Mouse (Mus musculus): ENCODE results near the gene Ccdc187. TPM values are rescaled to one million over a fixed set of nuclear protein-coding genes. Genes with fewer than 3 reads are reported as not detected.

The Ccdc187 gene
- polyA plus RNA-seq, 1 experiment from 2014 or later: 0.19 TPM

DNA sequence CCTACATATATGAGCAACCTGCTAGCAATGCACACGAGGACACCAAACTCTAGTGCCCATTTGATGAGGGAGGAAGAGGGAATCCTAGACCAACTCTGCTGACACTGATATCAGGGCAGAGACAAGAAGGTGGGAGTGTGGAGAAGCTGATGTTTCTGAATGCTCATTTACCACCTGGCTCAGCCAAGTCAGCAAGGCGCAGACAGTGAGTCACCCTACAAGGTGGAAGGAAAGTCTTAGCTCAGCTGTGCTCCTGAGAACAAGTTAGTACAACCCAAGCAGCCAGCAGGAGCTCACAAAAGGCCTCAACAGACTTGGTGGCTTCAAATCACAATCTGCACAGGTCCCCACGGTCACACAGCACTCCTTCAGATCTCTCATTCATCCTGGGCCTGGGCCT lies 63.0 kb downstream of the Ccdc187 start:
- H3K9me3 ChIP-seq (ENCODE audit: control insufficient read depth, low read length): no peaks in the 10 kb centered on the region
- ATAC-seq (ENCODE audit: low FRiP score) (no peak), DNase-seq (ENCODE audit: low spot score) (no peak)
- no peak overlapping the region for H3K9ac ChIP-seq (ENCODE audit: low read depth, low read length)
- H3K4me2 ChIP-seq (replicated peaks; ENCODE audit: low read depth, low read length): no peak overlapping the region
- no peaks in the 10 kb centered on the region for H3K36me3 ChIP-seq (ENCODE audit: control insufficient read depth, insufficient read depth, low read length)
- no peak overlapping the region for H3K4me3 ChIP-seq (ENCODE audit: low read depth, low read length)
- WGBS: 83% methylated on average over 3 of the region's 3 CpGs
- no peak overlapping the region for H3K27ac ChIP-seq (ENCODE audit: low read depth, low read length)
- no peaks in the 10 kb centered on the region for H3K27me3 ChIP-seq (ENCODE audit: control insufficient read depth, insufficient read depth, low read length)
- H3K4me1 ChIP-seq (replicated peaks; ENCODE audit: control insufficient read depth, insufficient read depth, low read length): peaks cover 2% of the 10 kb centered on the region; the same call in 1 of the 2 replicates

DNA sequence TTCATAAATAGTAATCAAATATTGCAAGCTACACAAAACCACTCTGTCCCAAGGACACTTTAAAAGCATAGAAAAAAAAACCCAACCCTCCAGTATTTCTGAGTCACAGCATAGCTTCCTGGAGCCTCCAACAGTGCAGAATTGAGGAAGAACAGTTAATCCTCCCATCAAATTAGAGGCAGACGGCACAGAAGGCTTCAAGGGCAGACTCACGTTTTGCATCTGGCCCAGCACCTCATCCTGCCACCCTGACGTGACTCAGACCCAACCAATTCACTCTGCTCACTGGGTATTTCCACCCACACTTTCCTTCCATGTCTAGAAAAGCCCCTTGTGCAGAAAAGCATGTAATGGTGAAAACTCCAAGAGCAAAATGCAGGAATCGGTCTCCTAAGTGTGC lies 64.1 kb downstream of the Ccdc187 start:
- no peak for ATAC-seq (ENCODE audit: low FRiP score)
- Histone ChIP-seq H3K4me3 (ENCODE audit: low read depth, low read length) (no peak overlapping the region), H3K27me3 (ENCODE audit: control insufficient read depth, insufficient read depth, low read length) (no peaks in the 10 kb centered on the region), H3K27ac (ENCODE audit: low read depth, low read length) (no peak overlapping the region), H3K9me3 (ENCODE audit: control insufficient read depth, low read length) (no peaks in the 10 kb centered on the region), H3K36me3 (ENCODE audit: control insufficient read depth, insufficient read depth, low read length) (no peaks in the 10 kb centered on the region), H3K4me2 (replicated peaks; ENCODE audit: low read depth, low read length) (no peak overlapping the region), H3K4me1 (replicated peaks; ENCODE audit: control insufficient read depth, insufficient read depth, low read length) (no peaks in the 10 kb centered on the region), H3K9ac (ENCODE audit: low read depth, low read length) (no peak overlapping the region)
- no peak for DNase-seq (ENCODE audit: low spot score)
- 79% methylated on average over 4 of the region's 4 CpGs for WGBS

DNA sequence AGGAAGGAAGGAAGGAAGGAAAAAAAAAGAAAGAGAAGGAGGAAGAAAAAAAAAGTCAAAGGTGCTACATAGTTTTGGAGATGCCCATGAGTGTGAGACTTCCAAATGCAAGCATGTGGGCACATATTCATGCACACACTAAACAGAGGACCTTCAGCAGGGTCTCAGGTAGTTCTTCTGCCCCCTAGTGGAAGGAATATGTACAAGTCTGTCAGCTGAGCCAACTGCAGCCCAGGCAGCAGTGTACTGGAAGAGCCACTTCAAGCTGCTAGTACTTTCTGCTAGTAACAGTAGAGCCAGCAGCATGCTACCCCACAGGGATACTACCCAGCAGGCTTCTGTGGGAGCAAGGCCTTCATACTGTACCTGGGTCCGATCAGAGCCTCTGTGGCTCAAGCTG lies 66.6 kb downstream of the Ccdc187 start:
- Histone ChIP-seq H3K4me3 (ENCODE audit: low read depth, low read length) (no peak overlapping the region), H3K9me3 (ENCODE audit: control insufficient read depth, low read length) (no peaks in the 10 kb centered on the region), H3K27me3 (ENCODE audit: control insufficient read depth, insufficient read depth, low read length) (no peaks in the 10 kb centered on the region), H3K9ac (ENCODE audit: low read depth, low read length) (no peak overlapping the region), H3K36me3 (ENCODE audit: control insufficient read depth, insufficient read depth, low read length) (no peaks in the 10 kb centered on the region), H3K4me1 (replicated peaks; ENCODE audit: control insufficient read depth, insufficient read depth, low read length) (no peaks in the 10 kb centered on the region), H3K4me2 (replicated peaks; ENCODE audit: low read depth, low read length) (no peak overlapping the region), H3K27ac (ENCODE audit: low read depth, low read length) (no peak overlapping the region)
- DNase-seq (ENCODE audit: low spot score): peak; percentile 74
- 50% methylated on average over 1 of the region's 1 CpGs for WGBS
- ATAC-seq (ENCODE audit: low FRiP score): no peak

DNA sequence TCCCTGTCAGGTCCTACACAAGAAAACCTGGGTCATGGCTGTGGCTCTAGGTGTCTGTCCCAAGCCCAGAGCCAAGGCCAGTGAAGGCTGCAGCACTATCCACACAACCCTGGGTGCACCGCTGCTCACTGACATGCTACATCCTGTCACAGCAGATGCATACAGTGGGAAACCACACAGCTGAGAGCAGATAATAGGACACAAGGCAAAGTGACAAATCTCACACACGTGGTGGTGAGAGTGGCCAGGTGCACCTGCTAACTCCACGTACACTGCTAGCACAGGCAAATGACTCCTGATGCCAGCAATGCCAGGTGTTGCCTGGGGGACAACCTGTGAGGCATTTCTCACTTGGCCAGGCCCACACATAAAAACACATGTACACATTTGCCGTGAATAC lies 69.1 kb downstream of the Ccdc187 start:
- H3K27ac ChIP-seq (ENCODE audit: low read depth, low read length): no peak overlapping the region
- ATAC-seq (ENCODE audit: low FRiP score) (no peak), DNase-seq (ENCODE audit: low spot score) (no peak)
- H3K9ac ChIP-seq (ENCODE audit: low read depth, low read length): no peak overlapping the region
- no peak overlapping the region for H3K4me3 ChIP-seq (ENCODE audit: low read depth, low read length)
- no peaks in the 10 kb centered on the region for H3K27me3 ChIP-seq (ENCODE audit: control insufficient read depth, insufficient read depth, low read length)
- H3K9me3 ChIP-seq (ENCODE audit: control insufficient read depth, low read length): no peaks in the 10 kb centered on the region
- no peak overlapping the region for H3K4me2 ChIP-seq (replicated peaks; ENCODE audit: low read depth, low read length)
- 0 out of 2 replicates have a peak, but pooled peaks cover 3% of the 10 kb centered on the region for H3K36me3 ChIP-seq (ENCODE audit: control insufficient read depth, insufficient read depth, low read length)
- no peaks in the 10 kb centered on the region for H3K4me1 ChIP-seq (replicated peaks; ENCODE audit: control insufficient read depth, insufficient read depth, low read length)
- 93% methylated on average over 4 of the region's 4 CpGs for WGBS

DNA sequence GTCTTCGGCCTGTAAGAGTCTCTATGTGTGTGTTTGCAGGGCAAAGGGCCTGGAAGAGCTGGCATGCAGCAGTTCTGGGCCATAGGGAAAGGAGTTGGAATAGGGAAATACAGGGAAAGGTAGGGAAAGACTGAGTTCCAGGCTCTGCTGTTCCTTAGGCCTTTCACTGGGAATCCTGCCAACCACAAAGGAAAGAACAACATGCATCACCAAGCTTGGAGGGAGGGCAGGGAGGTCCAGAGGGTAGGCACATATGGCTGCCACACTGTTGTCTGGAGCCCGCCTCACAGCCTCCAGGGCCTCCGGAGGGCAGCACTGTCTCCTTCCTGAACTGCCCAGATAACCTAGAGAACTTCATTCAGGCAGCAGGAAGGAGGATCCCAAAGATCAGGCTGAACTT lies 70.4 kb downstream of the Ccdc187 start:
- Histone ChIP-seq H3K9me3 (ENCODE audit: control insufficient read depth, low read length) (no peaks in the 10 kb centered on the region), H3K9ac (ENCODE audit: low read depth, low read length) (no peak overlapping the region), H3K27me3 (ENCODE audit: control insufficient read depth, insufficient read depth, low read length) (no peaks in the 10 kb centered on the region), H3K4me3 (ENCODE audit: low read depth, low read length) (no peak overlapping the region), H3K36me3 (ENCODE audit: control insufficient read depth, insufficient read depth, low read length) (0 out of 2 replicates have a peak, but pooled peaks cover 3% of the 10 kb centered on the region), H3K4me2 (replicated peaks; ENCODE audit: low read depth, low read length) (no peak overlapping the region), H3K27ac (ENCODE audit: low read depth, low read length) (no peak overlapping the region), H3K4me1 (replicated peaks; ENCODE audit: control insufficient read depth, insufficient read depth, low read length) (no peaks in the 10 kb centered on the region)
- WGBS: 81% methylated on average over 3 of the region's 3 CpGs
- DNase-seq (ENCODE audit: low spot score): no peak
- no peak for ATAC-seq (ENCODE audit: low FRiP score)

DNA sequence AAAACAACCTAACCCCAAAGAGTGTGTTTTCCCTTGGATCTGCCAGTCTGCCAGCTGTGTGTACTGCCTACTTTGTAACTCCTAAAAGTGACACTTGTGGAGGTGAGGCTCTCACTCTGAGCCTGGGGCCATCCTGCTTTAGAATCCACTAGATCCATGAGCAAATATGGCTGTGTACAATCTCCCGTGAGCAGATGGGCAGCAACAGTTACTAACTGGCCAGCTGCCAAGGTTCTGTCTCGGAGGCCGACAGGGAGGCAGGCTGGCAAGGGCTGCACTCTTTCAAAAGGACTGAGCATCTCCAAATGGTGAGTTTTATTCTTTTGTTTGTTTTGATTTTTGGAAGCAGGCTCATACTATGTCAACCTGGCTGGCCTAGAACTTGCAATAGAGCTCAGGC lies 79.8 kb downstream of the Ccdc187 start:
- Histone ChIP-seq H3K9me3 (ENCODE audit: control insufficient read depth, low read length) (no peaks in the 10 kb centered on the region), H3K27me3 (ENCODE audit: control insufficient read depth, insufficient read depth, low read length) (no peaks in the 10 kb centered on the region), H3K9ac (ENCODE audit: low read depth, low read length) (no peak overlapping the region), H3K4me1 (replicated peaks; ENCODE audit: control insufficient read depth, insufficient read depth, low read length) (no peaks in the 10 kb centered on the region), H3K4me2 (replicated peaks; ENCODE audit: low read depth, low read length) (no peak overlapping the region), H3K4me3 (ENCODE audit: low read depth, low read length) (no peak overlapping the region), H3K27ac (ENCODE audit: low read depth, low read length) (no peak overlapping the region), H3K36me3 (ENCODE audit: control insufficient read depth, insufficient read depth, low read length) (peaks cover 12% of the 10 kb centered on the region)
- DNase-seq (ENCODE audit: low spot score) (peak; percentile 12), ATAC-seq (ENCODE audit: low FRiP score) (no peak)
- 73% methylated on average over 3 of the region's 3 CpGs for WGBS

DNA sequence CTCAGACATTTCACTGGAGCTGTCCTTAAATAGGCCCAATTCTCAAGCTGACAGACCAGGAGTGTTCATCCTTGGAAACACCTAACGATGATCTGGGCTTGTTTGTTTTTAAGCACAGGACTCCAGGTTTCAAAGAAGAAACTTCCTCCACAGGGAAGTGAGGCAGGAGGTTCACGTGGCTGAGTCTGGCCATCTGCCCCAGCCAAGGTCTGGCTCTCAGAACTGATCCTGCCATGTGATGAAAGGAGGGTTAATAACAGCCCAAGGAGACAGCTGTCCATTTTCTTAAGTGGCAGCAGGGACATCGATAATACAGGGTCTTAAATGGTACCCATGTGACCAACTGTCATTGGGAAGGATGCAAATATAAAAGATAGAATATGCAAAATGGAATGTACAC lies 84.8 kb downstream of the Ccdc187 start:
- Histone ChIP-seq H3K4me1 (replicated peaks; ENCODE audit: control insufficient read depth, insufficient read depth, low read length) (peaks cover 12% of the 10 kb centered on the region), H3K4me2 (replicated peaks; ENCODE audit: low read depth, low read length) (no peak overlapping the region), H3K9ac (ENCODE audit: low read depth, low read length) (no peak overlapping the region), H3K4me3 (ENCODE audit: low read depth, low read length) (no peak overlapping the region), H3K36me3 (ENCODE audit: control insufficient read depth, insufficient read depth, low read length) (peaks cover 10% of the 10 kb centered on the region), H3K27ac (ENCODE audit: low read depth, low read length) (no peak overlapping the region), H3K9me3 (ENCODE audit: control insufficient read depth, low read length) (no peaks in the 10 kb centered on the region), H3K27me3 (ENCODE audit: control insufficient read depth, insufficient read depth, low read length) (peaks cover 40% of the 10 kb centered on the region)
- DNase-seq (ENCODE audit: low spot score) (no peak), ATAC-seq (ENCODE audit: low FRiP score) (no peak)
- 81% methylated on average over 3 of the region's 3 CpGs for WGBS

DNA sequence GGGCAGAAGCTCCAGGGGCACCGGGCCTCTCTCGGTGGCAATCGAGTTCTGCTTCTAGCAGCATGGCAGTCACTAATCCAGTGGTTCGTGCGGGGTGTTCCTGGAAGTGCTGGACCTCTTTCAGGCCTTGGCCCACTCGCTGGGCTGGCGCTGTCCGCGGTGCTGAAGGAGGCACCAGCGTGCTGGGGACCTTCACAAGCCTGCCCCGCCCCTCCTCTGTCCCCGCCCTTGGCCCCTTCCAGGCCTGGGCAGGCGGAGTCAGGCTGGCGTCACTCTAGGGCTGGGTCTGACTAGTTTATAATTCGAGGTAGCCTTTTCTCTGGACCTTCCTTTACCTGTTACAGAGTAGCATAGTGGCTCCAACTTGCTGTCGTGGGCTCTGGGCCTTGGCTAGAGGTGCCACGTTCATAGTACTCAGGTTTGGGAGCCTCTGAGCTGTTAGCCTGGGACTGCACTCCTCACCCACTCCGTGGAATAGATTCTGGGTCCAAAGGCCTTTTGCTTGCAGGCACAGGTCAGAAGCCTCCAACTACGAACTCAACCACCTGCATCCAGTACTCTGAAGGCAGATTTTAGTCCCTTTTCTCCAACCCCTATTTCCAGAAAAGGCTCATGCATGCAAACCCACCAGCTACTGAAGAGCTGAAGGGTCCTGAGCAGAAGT lies 86.1 kb downstream of the Ccdc187 start, which contains the start of gene Lhx3:
Gene Lhx3, minus strand, starts transcription at position 164 of the 664 bp plus-strand sequence.
- Histone ChIP-seq H3K4me3 (ENCODE audit: low read depth, low read length) (peak within 1 kb of the TSS; percentile 17; the same call in 1 of the 2 replicates), H3K4me2 (replicated peaks; ENCODE audit: low read depth, low read length) (peak within 1 kb of the TSS; percentile 36; the same call in 1 of the 2 replicates), H3K9ac (ENCODE audit: low read depth, low read length) (no peak within 1 kb of the TSS), H3K27me3 (ENCODE audit: control insufficient read depth, insufficient read depth, low read length) (peaks cover 52% of the 10 kb centered on the region), H3K27ac (ENCODE audit: low read depth, low read length) (peak within 1 kb of the TSS; percentile 30; the same call in 1 of the 2 replicates), H3K4me1 (replicated peaks; ENCODE audit: control insufficient read depth, insufficient read depth, low read length) (peaks cover 12% of the 10 kb centered on the region), H3K9me3 (ENCODE audit: control insufficient read depth, low read length) (no peaks in the 10 kb centered on the region), H3K36me3 (ENCODE audit: control insufficient read depth, insufficient read depth, low read length) (peaks cover 10% of the 10 kb centered on the region)
- WGBS: 6% methylated on average over 19 of the region's 19 CpGs
- ATAC-seq (ENCODE audit: low FRiP score) (peak; percentile 60; the same call in 1 of the 2 replicates), DNase-seq (ENCODE audit: low spot score) (peak; percentile 91)

DNA sequence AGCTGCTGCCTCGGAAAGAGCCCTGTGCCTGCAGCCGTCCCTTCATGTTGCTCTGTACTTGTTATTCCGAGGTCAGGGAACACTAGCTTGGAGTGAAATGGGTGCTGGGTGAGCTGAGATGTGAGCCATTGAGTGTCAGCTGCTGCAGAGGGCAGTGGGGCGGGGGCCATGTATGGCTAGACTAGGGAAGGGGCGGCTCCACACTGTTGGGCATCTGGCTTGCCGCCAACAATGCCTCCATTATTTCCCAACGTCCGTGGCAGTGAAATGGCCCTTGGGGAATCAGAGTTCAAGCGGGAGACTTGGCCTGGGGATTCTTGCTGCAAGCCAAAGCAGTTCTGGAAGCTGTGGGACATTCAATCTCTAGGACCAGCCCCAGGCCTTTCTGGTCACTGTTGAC lies 86.8 kb downstream of the Ccdc187 start:
- DNase-seq (ENCODE audit: low spot score) (peak; percentile 57), ATAC-seq (ENCODE audit: low FRiP score) (peak; percentile 79)
- Histone ChIP-seq H3K9me3 (ENCODE audit: control insufficient read depth, low read length) (no peaks in the 10 kb centered on the region), H3K36me3 (ENCODE audit: control insufficient read depth, insufficient read depth, low read length) (peaks cover 10% of the 10 kb centered on the region), H3K4me3 (ENCODE audit: low read depth, low read length) (peak overlapping the region; percentile 17; the same call in 1 of the 2 replicates), H3K4me2 (replicated peaks; ENCODE audit: low read depth, low read length) (peak overlapping the region; percentile 36; the same call in 1 of the 2 replicates), H3K27me3 (ENCODE audit: control insufficient read depth, insufficient read depth, low read length) (peaks cover 59% of the 10 kb centered on the region), H3K27ac (ENCODE audit: low read depth, low read length) (peak overlapping the region; percentile 30; the same call in 1 of the 2 replicates), H3K9ac (ENCODE audit: low read depth, low read length) (no peak overlapping the region), H3K4me1 (replicated peaks; ENCODE audit: control insufficient read depth, insufficient read depth, low read length) (peaks cover 14% of the 10 kb centered on the region)
- WGBS: 10% methylated on average over 9 of the region's 9 CpGs
